Mouse (Mus musculus): ENCODE measurements around the gene Kat2a. TPM values are rescaled to one million over a fixed set of nuclear protein-coding genes. Genes with fewer than 3 reads are reported as not detected.

The Kat2a gene
- polyA plus RNA-seq, 1 experiment from 2014 or later: 24.6 TPM

- DNase-seq (ENCODE audit: low spot score): peak; percentile 41
- Histone ChIP-seq H3K36me3 (ENCODE audit: control insufficient read depth, insufficient read depth, low read length) (peaks cover 21% of the 10 kb centered on the region), H3K9me3 (ENCODE audit: control insufficient read depth, low read length) (no peaks in the 10 kb centered on the region), H3K4me2 (replicated peaks; ENCODE audit: low read depth) (peak overlapping the region; percentile 95), H3K4me1 (replicated peaks; ENCODE audit: control insufficient read depth, insufficient read depth) (peaks cover 8% of the 10 kb centered on the region), H3K27me3 (ENCODE audit: control insufficient read depth, insufficient read depth, low read length) (no peaks in the 10 kb centered on the region), H3K4me3 (ENCODE audit: low read depth, low read length) (no peak overlapping the region), H3K9ac (ENCODE audit: low read length) (no peak overlapping the region), H3K27ac (replicated peaks) (peak overlapping the region; percentile 67; the same call in 1 of the 2 replicates)
- ATAC-seq (ENCODE audit: low FRiP score, low TSS enrichment): peak; percentile 38; the same call in 1 of the 2 replicates
- TF ChIP-seq EP300 (optimal IDR thresholded peaks at IDR 0.05) (no peak), CTCF (IDR thresholded peaks at IDR 0.05; ENCODE audit: low read depth) (no peak)
- 59% methylated on average over 4 of the region's 4 CpGs for WGBS
Observed at GRCm38 (mm10) chr11:100710977-100711376, 1.3 kb downstream of the Kat2a start.

GRCm38 (mm10) chr11:100710528-100710927 is 1.7 kb downstream of the Kat2a start:
- Histone ChIP-seq H3K27me3 (ENCODE audit: control insufficient read depth, insufficient read depth, low read length) (no peaks in the 10 kb centered on the region), H3K4me3 (ENCODE audit: low read depth, low read length) (no peak overlapping the region), H3K27ac (replicated peaks) (no peak overlapping the region), H3K4me1 (replicated peaks; ENCODE audit: control insufficient read depth, insufficient read depth) (peaks cover 8% of the 10 kb centered on the region), H3K9me3 (ENCODE audit: control insufficient read depth, low read length) (no peaks in the 10 kb centered on the region), H3K36me3 (ENCODE audit: control insufficient read depth, insufficient read depth, low read length) (peaks cover 22% of the 10 kb centered on the region), H3K4me2 (replicated peaks; ENCODE audit: low read depth) (no peak overlapping the region), H3K9ac (ENCODE audit: low read length) (no peak overlapping the region)
- 85% methylated on average over 15 of the region's 15 CpGs for WGBS
- TF ChIP-seq EP300 (optimal IDR thresholded peaks at IDR 0.05): no peak
- TF ChIP-seq CTCF (IDR thresholded peaks at IDR 0.05; ENCODE audit: low read depth): no peak
- DNase-seq (ENCODE audit: low spot score) (no peak), ATAC-seq (ENCODE audit: low FRiP score, low TSS enrichment) (no peak)

- no peak for ATAC-seq (ENCODE audit: low FRiP score, low TSS enrichment)
- no peak for TF ChIP-seq CTCF (IDR thresholded peaks at IDR 0.05; ENCODE audit: low read depth)
- TF ChIP-seq EP300 (optimal IDR thresholded peaks at IDR 0.05): no peak
- Histone ChIP-seq H3K9ac (ENCODE audit: low read length) (no peak overlapping the region), H3K4me3 (ENCODE audit: low read depth, low read length) (no peak overlapping the region), H3K36me3 (ENCODE audit: control insufficient read depth, insufficient read depth, low read length) (peaks cover 29% of the 10 kb centered on the region), H3K9me3 (ENCODE audit: control insufficient read depth, low read length) (no peaks in the 10 kb centered on the region), H3K4me1 (replicated peaks; ENCODE audit: control insufficient read depth, insufficient read depth) (peaks cover 6% of the 10 kb centered on the region), H3K27ac (replicated peaks) (no peak overlapping the region), H3K27me3 (ENCODE audit: control insufficient read depth, insufficient read depth, low read length) (no peaks in the 10 kb centered on the region), H3K4me2 (replicated peaks; ENCODE audit: low read depth) (no peak overlapping the region)
- 92% methylated on average over 9 of the region's 9 CpGs for WGBS
- no peak for DNase-seq (ENCODE audit: low spot score)
Observed at GRCm38 (mm10) chr11:100709201-100709810, 3.0 kb downstream of the Kat2a start.

GRCm38 (mm10) chr11:100705095-100705747 is 7.0 kb downstream of the Kat2a start:
- no peak overlapping the region for H3K9ac ChIP-seq (ENCODE audit: low read length)
- no peak for TF ChIP-seq EP300 (optimal IDR thresholded peaks at IDR 0.05)
- TF ChIP-seq CTCF (IDR thresholded peaks at IDR 0.05; ENCODE audit: low read depth): no peak
- H3K4me1 ChIP-seq (replicated peaks; ENCODE audit: control insufficient read depth, insufficient read depth): 0 out of 2 replicates have a peak, but pooled peaks cover 3% of the 10 kb centered on the region
- H3K27ac ChIP-seq (replicated peaks): no peak overlapping the region
- DNase-seq (ENCODE audit: low spot score): no peak
- no peaks in the 10 kb centered on the region for H3K27me3 ChIP-seq (ENCODE audit: control insufficient read depth, insufficient read depth, low read length)
- H3K4me3 ChIP-seq (ENCODE audit: low read depth, low read length): no peak overlapping the region
- H3K4me2 ChIP-seq (replicated peaks; ENCODE audit: low read depth): no peak overlapping the region
- H3K36me3 ChIP-seq (ENCODE audit: control insufficient read depth, insufficient read depth, low read length): peaks cover 29% of the 10 kb centered on the region
- no peak for ATAC-seq (ENCODE audit: low FRiP score, low TSS enrichment)
- WGBS: 92% methylated on average over 23 of the region's 23 CpGs
- no peaks in the 10 kb centered on the region for H3K9me3 ChIP-seq (ENCODE audit: control insufficient read depth, low read length)

GRCm38 (mm10) chr11:100703851-100704531 is 8.3 kb downstream of the Kat2a start, which contains the start of gene Dhx58:
Gene Dhx58, minus strand, starts transcription at chr11:100704271.
- DNase-seq (ENCODE audit: low spot score) (no peak), ATAC-seq (ENCODE audit: low FRiP score, low TSS enrichment) (no peak; the same call in 1 of the 2 replicates)
- Histone ChIP-seq H3K4me2 (replicated peaks; ENCODE audit: low read depth) (peak within 1 kb of the TSS; percentile 46), H3K27me3 (ENCODE audit: control insufficient read depth, insufficient read depth, low read length) (no peaks in the 10 kb centered on the region), H3K27ac (replicated peaks) (0 out of 2 replicates have a peak within 1 kb of the TSS, but pooled peaks have one; percentile 24), H3K4me3 (ENCODE audit: low read depth, low read length) (peak within 1 kb of the TSS; percentile 19), H3K36me3 (ENCODE audit: control insufficient read depth, insufficient read depth, low read length) (peaks cover 25% of the 10 kb centered on the region), H3K4me1 (replicated peaks; ENCODE audit: control insufficient read depth, insufficient read depth) (0 out of 2 replicates have a peak, but pooled peaks cover 3% of the 10 kb centered on the region), H3K9me3 (ENCODE audit: control insufficient read depth, low read length) (no peaks in the 10 kb centered on the region), H3K9ac (ENCODE audit: low read length) (peak within 1 kb of the TSS; percentile 41; the same call in 1 of the 2 replicates)
- TF ChIP-seq CTCF (IDR thresholded peaks at IDR 0.05; ENCODE audit: low read depth): no peak
- no peak for TF ChIP-seq EP300 (optimal IDR thresholded peaks at IDR 0.05)
- 57% methylated on average over 7 of the region's 7 CpGs for WGBS

All from stomach, postnatal 0 days (tissue).